Mouse (Mus musculus) limb, embryonic 15.5 days (tissue): ENCODE data around the gene Gpatch8. TPM values are rescaled to one million over a fixed set of nuclear protein-coding genes. Genes with fewer than 3 reads are reported as not detected.
"Not testable (repeated sequence)": the region's sequence is repeated elsewhere in the genome, so short reads cannot be mapped to it uniquely, and the experiment has no call there.

Experiments
- ATAC-seq: fragments of 200-750 bp; cut with Nextera tagmentation; 2 replicates; pipeline ENCODE4 v1.8.0; 2017; ENCODE audit warnings: low read depth, moderate TSS enrichment; ENCODE audit not compliant: insufficient number of reproducible peaks, low FRiP score, low TSS enrichment
- H3K27ac ChIP-seq: fragments of 300-500 bp; sonication (generic); 2 replicates; pipeline ENCODE4 v1.5.1; 2015; ENCODE audit warnings: moderate library complexity, mild to moderate bottlenecking, inconsistent platforms
- H3K27me3 ChIP-seq: fragments of 300-500 bp; sonication (generic); 2 replicates; pipeline ENCODE4 v1.6.1; 2015; ENCODE audit warnings: inconsistent platforms
- H3K36me3 ChIP-seq: fragments of 300-500 bp; sonication (generic); 2 replicates; pipeline ENCODE4 v1.6.1; 2015; ENCODE audit warnings: inconsistent platforms
- H3K4me1 ChIP-seq: fragments of 300-500 bp; sonication (generic); 2 replicates; pipeline ENCODE4 v1.6.1; 2015; ENCODE audit warnings: inconsistent platforms
- H3K4me2 ChIP-seq: fragments of 300-500 bp; sonication (generic); 2 replicates; pipeline ENCODE4 v1.6.1; 2015; ENCODE audit warnings: mild to moderate bottlenecking, inconsistent platforms
- H3K4me3 ChIP-seq: fragments of 300-500 bp; sonication (generic); 2 replicates; pipeline ENCODE4 v1.5.1; 2015; ENCODE audit warnings: mild to moderate bottlenecking, inconsistent platforms
- H3K9ac ChIP-seq: fragments of 300-500 bp; sonication (generic); 2 replicates; pipeline ENCODE4 v1.6.1; 2015; ENCODE audit warnings: inconsistent platforms
- H3K9me3 ChIP-seq: fragments of 300-500 bp; sonication (generic); 2 replicates; pipeline ENCODE4 v1.6.1; 2016; ENCODE audit warnings: inconsistent platforms
- WGBS: fragments of 180-500 bp; shearing (Covaris S2); methylation state at CpG from one replicate; pipeline ENCODE4 v1.1.7; 2015; 5-methylcytosine and 5-hydroxymethylcytosine counted together
- polyA plus RNA-seq: library from polyadenylated mRNA; unstranded; fragments of >200 nt; fragmentation: Nextera tagmentation; extraction: Ambion mirVana; gene quantifications from 2 replicates; pipeline ENCODE4 v1.2.1, GENCODE M21; 2015

Gpatch8 gene
- polyA plus RNA-seq, 1 experiment from 2014 or later, result 56.5 TPM

GRCm38 (mm10) chr11:102567723-102568122 lies 11.5 kb upstream of the Gpatch8 start:
- Histone ChIP-seq H3K4me2 (no peak overlapping the region), H3K4me1 (no peaks in the 10 kb centered on the region), H3K4me3 (no peak overlapping the region), H3K9me3 (no peaks in the 10 kb centered on the region), H3K27ac (no peak overlapping the region), H3K9ac (no peak overlapping the region), H3K27me3 (no peaks in the 10 kb centered on the region), H3K36me3 (no peaks in the 10 kb centered on the region)
- 96% methylated on average over 15 of the region's 15 CpGs for WGBS
- no peak for ATAC-seq

GRCm38 (mm10) chr11:102567157-102567556 lies 11.0 kb upstream of the Gpatch8 start:
- H3K4me1 ChIP-seq, result no peaks in the 10 kb centered on the region
- H3K36me3 ChIP-seq, result no peaks in the 10 kb centered on the region
- 90% methylated on average over 6 of the region's 6 CpGs for WGBS
- H3K27ac ChIP-seq, result no peak overlapping the region
- no peak overlapping the region for H3K9ac ChIP-seq
- ATAC-seq, result no peak
- H3K9me3 ChIP-seq, result no peaks in the 10 kb centered on the region
- no peak overlapping the region for H3K4me2 ChIP-seq
- no peaks in the 10 kb centered on the region for H3K27me3 ChIP-seq
- no peak overlapping the region for H3K4me3 ChIP-seq

GRCm38 (mm10) chr11:102566290-102566689 lies 10.1 kb upstream of the Gpatch8 start:
- Histone ChIP-seq H3K9ac (no peak overlapping the region), H3K4me1 (no peaks in the 10 kb centered on the region), H3K9me3 (no peaks in the 10 kb centered on the region), H3K27me3 (no peaks in the 10 kb centered on the region), H3K4me3 (no peak overlapping the region), H3K27ac (no peak overlapping the region), H3K4me2 (no peak overlapping the region), H3K36me3 (no peaks in the 10 kb centered on the region)
- 95% methylated on average over 1 of the region's 1 CpGs for WGBS
- no peak for ATAC-seq

- no peaks in the 10 kb centered on the region for H3K4me1 ChIP-seq
- H3K9ac ChIP-seq, result no peak overlapping the region
- H3K9me3 ChIP-seq, result no peaks in the 10 kb centered on the region
- ATAC-seq, result no peak
- no peak overlapping the region for H3K4me3 ChIP-seq
- H3K36me3 ChIP-seq, result no peaks in the 10 kb centered on the region
- no peaks in the 10 kb centered on the region for H3K27me3 ChIP-seq
- no peak overlapping the region for H3K4me2 ChIP-seq
- H3K27ac ChIP-seq, result no peak overlapping the region
Measured at GRCm38 (mm10) chr11:102565741-102566140, 9.5 kb upstream of the Gpatch8 start.

GRCm38 (mm10) chr11:102564952-102565671 lies 8.9 kb upstream of the Gpatch8 start:
- H3K27me3 ChIP-seq, H3K4me1 ChIP-seq, H3K4me3 ChIP-seq, H3K9ac ChIP-seq, H3K36me3 ChIP-seq, ATAC-seq, H3K9me3 ChIP-seq, H3K27ac ChIP-seq, H3K4me2 ChIP-seq: not testable (repeated sequence)
- WGBS, result 77% methylated on average over 14 of the region's 14 CpGs

- Histone ChIP-seq H3K36me3 (no peaks in the 10 kb centered on the region), H3K9me3 (no peaks in the 10 kb centered on the region), H3K9ac (no peak overlapping the region), H3K4me1 (peaks cover 10% of the 10 kb centered on the region), H3K27ac (no peak overlapping the region), H3K27me3 (no peaks in the 10 kb centered on the region), H3K4me2 (no peak overlapping the region), H3K4me3 (no peak overlapping the region)
- WGBS, result 95% methylated on average over 4 of the region's 5 CpGs
- no peak for ATAC-seq
Measured at GRCm38 (mm10) chr11:102558704-102559103, 2.5 kb upstream of the Gpatch8 start.

- WGBS, result 78% methylated on average over 1 of the region's 1 CpGs
- no peak overlapping the region for H3K4me3 ChIP-seq
- no peak overlapping the region for H3K9ac ChIP-seq
- no peak for ATAC-seq
- no peaks in the 10 kb centered on the region for H3K27me3 ChIP-seq
- H3K36me3 ChIP-seq, result no peaks in the 10 kb centered on the region
- H3K4me1 ChIP-seq, result peaks cover 10% of the 10 kb centered on the region
- no peak overlapping the region for H3K4me2 ChIP-seq
- no peak overlapping the region for H3K27ac ChIP-seq
- H3K9me3 ChIP-seq, result no peaks in the 10 kb centered on the region
Measured at GRCm38 (mm10) chr11:102557386-102557785, 1.2 kb upstream of the Gpatch8 start.

- Histone ChIP-seq H3K9me3 (no peaks in the 10 kb centered on the region), H3K27ac (peak overlapping the region; percentile 97; the same call in 1 of the 2 replicates), H3K36me3 (no peaks in the 10 kb centered on the region), H3K9ac (no peak overlapping the region), H3K4me2 (peak overlapping the region; percentile 49), H3K4me1 (peaks cover 10% of the 10 kb centered on the region), H3K27me3 (no peaks in the 10 kb centered on the region), H3K4me3 (peak overlapping the region; percentile 95)
- WGBS, result 7% methylated on average over 3 of the region's 3 CpGs
- no peak for ATAC-seq
Measured at GRCm38 (mm10) chr11:102556716-102557074, 503 bp upstream of the Gpatch8 start.

GRCm38 (mm10) chr11:102555400-102556030 lies 677 bp downstream of the Gpatch8 start:
- no peaks in the 10 kb centered on the region for H3K9me3 ChIP-seq
- H3K4me2 ChIP-seq, result peak overlapping the region; percentile 49
- H3K36me3 ChIP-seq, result no peaks in the 10 kb centered on the region
- peak overlapping the region; percentile 96 for H3K9ac ChIP-seq
- H3K4me3 ChIP-seq, result peak overlapping the region; percentile 95
- ATAC-seq, result peak; percentile 20; the same call in 1 of the 2 replicates
- H3K27ac ChIP-seq, result peak overlapping the region; percentile 97
- H3K4me1 ChIP-seq, result peaks cover 10% of the 10 kb centered on the region
- H3K27me3 ChIP-seq, result no peaks in the 10 kb centered on the region
- under 1% methylated on average over 38 of the region's 39 CpGs for WGBS

GRCm38 (mm10) chr11:102552051-102552450 lies 4.1 kb downstream of the Gpatch8 start:
- Histone ChIP-seq H3K4me1 (peaks cover 10% of the 10 kb centered on the region), H3K9me3 (no peaks in the 10 kb centered on the region), H3K27me3 (no peaks in the 10 kb centered on the region), H3K36me3 (0 out of 2 replicates have a peak, but pooled peaks cover 3% of the 10 kb centered on the region), H3K27ac (no peak overlapping the region), H3K4me3 (no peak overlapping the region), H3K4me2 (no peak overlapping the region), H3K9ac (no peak overlapping the region)
- 91% methylated on average over 3 of the region's 3 CpGs for WGBS
- no peak for ATAC-seq

- Histone ChIP-seq H3K9ac (no peak overlapping the region), H3K27ac (no peak overlapping the region), H3K27me3 (no peaks in the 10 kb centered on the region), H3K4me3 (no peak overlapping the region), H3K4me2 (no peak overlapping the region), H3K9me3 (no peaks in the 10 kb centered on the region), H3K36me3 (peaks cover 5% of the 10 kb centered on the region; the same call in 1 of the 2 replicates), H3K4me1 (peaks cover 10% of the 10 kb centered on the region)
- no peak for ATAC-seq
Measured at GRCm38 (mm10) chr11:102551176-102551575, 5.0 kb downstream of the Gpatch8 start.

GRCm38 (mm10) chr11:102541471-102541870 lies 14.7 kb downstream of the Gpatch8 start:
- Histone ChIP-seq H3K4me3 (no peak overlapping the region), H3K36me3 (peaks cover 10% of the 10 kb centered on the region), H3K27me3 (no peaks in the 10 kb centered on the region), H3K9ac (no peak overlapping the region), H3K4me1 (no peaks in the 10 kb centered on the region), H3K9me3 (no peaks in the 10 kb centered on the region), H3K27ac (no peak overlapping the region), H3K4me2 (no peak overlapping the region)
- 91% methylated on average over 5 of the region's 5 CpGs for WGBS
- ATAC-seq, result no peak
